Mouse (Mus musculus) neural tube, embryonic 12.5 days (tissue): ENCODE data around the gene Fmnl2. TPM values are rescaled to one million over a fixed set of nuclear protein-coding genes. Genes with fewer than 3 reads are reported as not detected.
A peak's percentile ranks its signal among the peaks of the same experiment; 100 is the strongest.

Source experiments
- ATAC-seq: fragments of 200-750 bp; cut with Nextera tagmentation; 2 replicates; pipeline ENCODE4 v1.8.0; 2017; ENCODE audit warnings: low read depth, mild to moderate bottlenecking, moderate TSS enrichment, moderate library complexity; ENCODE audit not compliant: low FRiP score
- H3K27ac ChIP-seq: fragments of 300-500 bp; sonication (generic); 2 replicates; pipeline ENCODE4 v1.5.1; 2016
- H3K27me3 ChIP-seq: fragments of 300-500 bp; sonication (generic); replicated peaks from 2 replicates; pipeline ENCODE4 v1.6.1; 2016; ENCODE audit warnings: mild to moderate bottlenecking
- H3K36me3 ChIP-seq: fragments of 300-500 bp; sonication (generic); 2 replicates; pipeline ENCODE4 v1.6.1; 2016; ENCODE audit warnings: mild to moderate bottlenecking
- H3K4me1 ChIP-seq: fragments of 300-500 bp; sonication (generic); 2 replicates; pipeline ENCODE4 v1.6.1; 2016
- H3K4me2 ChIP-seq: fragments of 300-500 bp; sonication (generic); replicated peaks from 2 replicates; pipeline ENCODE4 v1.6.1; 2016; ENCODE audit warnings: mild to moderate bottlenecking
- H3K4me3 ChIP-seq: fragments of 300-500 bp; sonication (generic); 2 replicates; pipeline ENCODE4 v1.5.1; 2016
- H3K9ac ChIP-seq: fragments of 300-500 bp; sonication (generic); 2 replicates; pipeline ENCODE4 v1.6.1; 2016; ENCODE audit warnings: mild to moderate bottlenecking
- H3K9me3 ChIP-seq: fragments of 300-500 bp; sonication (generic); 2 replicates; pipeline ENCODE4 v1.6.1; 2016; ENCODE audit warnings: mild to moderate bottlenecking
- WGBS: fragments of 180-500 bp; shearing (Covaris S2); methylation state at CpG from one replicate; pipeline ENCODE4 v1.1.7; 2016; 5-methylcytosine and 5-hydroxymethylcytosine counted together
- polyA plus RNA-seq: library from polyadenylated mRNA; unstranded; fragments of >200 nt; fragmentation: Nextera tagmentation; extraction: Ambion mirVana; gene quantifications from 2 replicates; pipeline ENCODE4 v1.2.1, GENCODE M21; 2016

Gene Fmnl2
- polyA plus RNA-seq, 1 experiment from 2014 or later = 10.7 TPM

DNA sequence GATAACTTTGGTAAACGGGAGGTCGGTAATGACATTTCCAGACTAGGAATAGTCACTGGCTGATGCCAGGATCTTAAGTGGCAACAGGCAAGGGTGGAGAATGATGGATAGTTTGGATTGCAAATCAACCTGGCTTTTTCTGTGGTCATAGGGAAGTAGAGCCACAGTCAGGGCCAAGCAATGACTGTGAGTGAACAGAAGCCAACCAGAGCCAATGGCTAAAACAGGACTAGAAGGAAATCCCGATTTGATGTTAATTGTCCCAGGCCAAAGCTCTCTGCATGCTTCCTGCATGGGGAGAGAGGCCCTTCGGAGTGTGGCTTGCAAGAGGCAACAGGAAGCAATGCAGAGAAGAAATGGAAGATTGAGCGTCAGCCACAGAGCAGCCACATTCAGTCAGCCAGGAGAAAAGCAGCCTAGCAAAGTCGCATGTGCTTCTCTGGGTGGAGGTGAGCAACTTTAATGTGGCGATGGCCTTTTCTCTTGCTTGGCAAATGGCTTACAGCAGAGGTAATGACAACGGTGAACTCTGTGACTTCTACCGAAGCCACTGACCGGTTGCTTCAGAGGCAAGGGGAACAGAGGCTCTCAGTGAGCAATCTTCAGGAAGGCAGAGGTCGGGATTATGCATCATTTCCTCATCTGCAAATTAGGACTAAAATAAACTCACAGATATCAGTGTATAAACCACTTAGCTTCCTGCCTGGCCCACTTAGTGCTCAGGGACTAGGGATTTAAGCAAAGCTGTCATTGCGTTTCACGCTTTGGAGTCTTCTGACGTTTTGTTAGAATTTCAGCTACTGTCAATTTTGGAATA lies 12.5 kb upstream of the Fmnl2 start:
- no peak for ATAC-seq
- no peaks in the 10 kb centered on the region for H3K4me1 ChIP-seq
- no peaks in the 10 kb centered on the region for H3K27me3 ChIP-seq
- no peak overlapping the region for H3K9ac ChIP-seq
- 74% methylated on average over 14 of the region's 14 CpGs for WGBS
- H3K4me2 ChIP-seq = no peak overlapping the region
- H3K27ac ChIP-seq = no peak overlapping the region
- no peaks in the 10 kb centered on the region for H3K36me3 ChIP-seq
- no peaks in the 10 kb centered on the region for H3K9me3 ChIP-seq
- no peak overlapping the region for H3K4me3 ChIP-seq

DNA sequence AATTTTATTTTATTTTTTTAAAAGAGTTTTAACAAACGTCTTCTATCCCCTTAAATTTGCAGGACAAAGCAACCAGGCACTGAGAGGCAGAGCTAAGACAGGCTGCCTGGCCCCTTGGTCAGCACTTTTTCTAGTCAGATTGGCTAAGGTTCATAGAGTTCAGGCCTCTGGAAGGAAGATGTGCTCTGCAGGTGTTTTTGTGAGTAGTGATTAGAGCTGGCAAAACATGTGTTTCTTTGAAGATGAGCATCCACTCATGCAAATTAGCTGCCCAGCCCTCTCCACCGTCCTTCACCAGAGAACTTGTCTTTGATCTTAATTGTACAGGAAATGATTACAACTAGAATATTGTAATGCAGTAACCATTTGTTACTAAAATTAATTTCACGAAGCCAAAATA lies 11.2 kb upstream of the Fmnl2 start:
- Histone ChIP-seq H3K9ac (no peak overlapping the region), H3K4me2 (no peak overlapping the region), H3K36me3 (no peaks in the 10 kb centered on the region), H3K4me1 (no peaks in the 10 kb centered on the region), H3K9me3 (no peaks in the 10 kb centered on the region), H3K27ac (no peak overlapping the region), H3K4me3 (no peak overlapping the region), H3K27me3 (no peaks in the 10 kb centered on the region)
- WGBS = 53% methylated on average over 3 of the region's 3 CpGs
- no peak for ATAC-seq

DNA sequence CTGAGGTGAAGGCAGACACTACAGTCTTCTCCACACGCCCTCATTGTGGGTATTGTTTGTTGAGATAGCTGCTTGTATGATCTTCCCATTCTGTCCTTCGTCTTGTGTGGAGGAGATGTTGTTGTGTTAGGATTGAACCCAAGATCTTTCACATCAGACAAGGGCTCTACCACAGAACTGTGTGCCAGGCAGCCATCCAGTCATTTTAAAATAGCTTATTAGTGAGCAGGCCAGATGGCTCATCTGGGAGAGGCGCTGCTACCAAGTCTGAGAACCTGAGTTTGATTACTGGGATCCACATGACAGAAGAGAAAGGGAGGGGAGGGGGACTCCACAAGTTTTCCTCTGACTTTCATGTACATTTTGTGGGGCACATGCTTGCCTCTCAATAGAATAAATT lies 8.6 kb upstream of the Fmnl2 start:
- Histone ChIP-seq H3K36me3 (no peaks in the 10 kb centered on the region), H3K4me3 (no peak overlapping the region), H3K4me1 (no peaks in the 10 kb centered on the region), H3K27ac (no peak overlapping the region), H3K4me2 (no peak overlapping the region), H3K9ac (no peak overlapping the region), H3K27me3 (no peaks in the 10 kb centered on the region), H3K9me3 (no peaks in the 10 kb centered on the region)
- WGBS = 85% methylated on average over 3 of the region's 3 CpGs
- ATAC-seq = no peak

DNA sequence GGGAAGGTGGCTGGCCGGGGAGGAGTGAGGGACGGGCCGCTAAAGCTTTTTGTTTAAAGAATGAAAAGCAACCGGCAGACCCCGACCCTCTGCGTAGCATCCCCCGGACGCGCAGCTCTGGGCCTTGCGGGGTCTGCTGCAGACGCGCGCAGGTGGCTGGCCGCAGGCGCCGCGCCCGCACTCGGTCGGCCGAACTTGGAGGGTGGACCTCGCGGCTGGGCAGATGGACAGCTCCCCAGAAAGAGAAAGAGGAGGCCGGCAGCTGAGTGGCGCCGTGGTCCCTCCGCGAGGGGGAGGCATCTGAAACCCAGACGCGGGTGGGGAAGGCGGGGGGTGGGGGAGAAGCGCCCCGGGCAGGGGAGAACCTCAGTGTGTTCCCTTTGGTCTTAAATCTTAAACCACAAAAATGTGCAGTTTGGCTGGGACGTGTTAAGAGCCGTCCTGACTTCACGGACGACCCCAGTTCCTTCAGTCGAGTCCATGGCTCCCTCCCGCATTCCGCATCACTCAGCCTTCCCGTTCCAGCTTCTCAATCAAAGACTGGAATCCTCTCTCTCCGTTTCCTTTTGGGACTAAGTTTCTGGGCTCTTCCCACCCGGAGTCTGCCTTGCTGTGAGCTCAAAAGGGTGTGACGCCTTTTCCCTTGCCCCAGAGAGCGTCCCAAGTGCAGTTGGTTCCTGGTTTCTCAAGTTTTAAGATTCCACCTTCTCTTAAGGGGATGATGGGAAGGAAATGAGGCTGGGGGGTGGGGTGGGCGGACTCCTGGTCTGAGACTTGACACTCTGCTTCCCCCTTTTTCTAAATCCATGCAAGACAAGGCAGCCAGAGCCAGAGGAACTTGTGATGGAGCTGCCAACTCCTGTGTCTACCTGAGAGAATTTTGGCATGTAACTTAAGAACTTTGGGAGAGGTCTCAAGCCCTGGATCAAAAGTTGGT lies 1.1 kb downstream of the Fmnl2 start:
- peak overlapping the region; percentile 95 for H3K4me3 ChIP-seq
- H3K4me2 ChIP-seq = peak overlapping the region; percentile 84
- H3K9me3 ChIP-seq = no peaks in the 10 kb centered on the region
- H3K9ac ChIP-seq = peak overlapping the region; percentile 95
- no peaks in the 10 kb centered on the region for H3K36me3 ChIP-seq
- H3K4me1 ChIP-seq = peaks cover 29% of the 10 kb centered on the region
- no peaks in the 10 kb centered on the region for H3K27me3 ChIP-seq
- WGBS = under 1% methylated on average over 46 of the region's 46 CpGs
- peak overlapping the region; percentile 87 for H3K27ac ChIP-seq
- peak; percentile 65 for ATAC-seq

DNA sequence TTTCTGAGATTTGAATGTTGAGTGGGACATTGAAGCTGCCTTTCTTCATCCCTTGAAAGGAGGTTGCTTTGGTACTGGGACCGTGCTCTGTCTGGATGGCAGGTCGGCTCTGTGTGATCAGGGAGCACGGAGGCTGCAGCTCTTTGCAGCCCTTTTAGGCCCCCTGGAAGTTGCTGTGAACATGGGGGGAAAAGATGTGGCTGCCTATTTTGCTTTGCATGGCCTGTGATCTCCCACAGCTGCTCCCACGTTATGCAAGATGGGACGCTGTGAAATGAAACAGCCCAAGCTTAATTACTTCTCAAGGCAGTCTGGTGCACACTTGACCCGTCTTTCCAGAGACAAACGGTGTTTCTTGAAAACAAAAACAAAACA lies 1.8 kb downstream of the Fmnl2 start:
- H3K27me3 ChIP-seq = no peaks in the 10 kb centered on the region
- H3K9me3 ChIP-seq = no peaks in the 10 kb centered on the region
- H3K9ac ChIP-seq = peak overlapping the region; percentile 95
- no peak overlapping the region for H3K27ac ChIP-seq
- H3K4me3 ChIP-seq = peak overlapping the region; percentile 95
- peak overlapping the region; percentile 84 for H3K4me2 ChIP-seq
- H3K36me3 ChIP-seq = no peaks in the 10 kb centered on the region
- WGBS = 5% methylated on average over 7 of the region's 7 CpGs
- ATAC-seq = no peak
- peaks cover 29% of the 10 kb centered on the region for H3K4me1 ChIP-seq

DNA sequence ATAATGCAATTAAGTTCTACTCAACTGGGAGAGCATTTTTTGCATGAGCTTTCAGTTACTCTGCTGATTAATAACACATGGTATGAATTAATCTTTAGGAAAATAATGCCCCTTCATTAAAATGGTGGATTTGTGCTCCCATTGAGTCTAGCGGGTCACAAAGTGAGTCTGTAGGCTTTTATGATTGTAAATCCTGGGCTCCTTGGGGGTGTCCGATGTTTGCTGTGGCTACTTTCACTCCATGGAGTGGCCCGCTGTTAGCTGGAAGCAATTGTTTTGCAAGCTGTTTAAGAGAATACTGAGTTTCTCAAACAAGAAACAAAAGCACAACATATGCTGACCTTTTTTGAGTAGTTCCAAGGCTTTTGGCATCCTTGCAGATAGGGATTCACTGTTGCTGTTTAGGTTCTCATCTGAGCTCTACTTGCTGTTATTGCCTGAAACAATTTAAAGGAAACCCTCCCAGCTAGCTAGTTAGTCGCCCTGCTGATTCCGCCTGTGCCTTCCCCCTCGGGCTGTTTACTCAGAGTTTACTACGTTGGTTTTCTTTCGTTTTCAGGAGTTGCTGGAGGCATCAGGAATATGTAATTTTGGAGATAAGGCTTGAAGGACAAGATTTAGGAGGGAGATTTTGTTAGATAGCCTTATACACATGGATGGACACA lies 2.6 kb downstream of the Fmnl2 start:
- H3K27ac ChIP-seq = no peak overlapping the region
- peak overlapping the region; percentile 84 for H3K4me2 ChIP-seq
- no peak for ATAC-seq

DNA sequence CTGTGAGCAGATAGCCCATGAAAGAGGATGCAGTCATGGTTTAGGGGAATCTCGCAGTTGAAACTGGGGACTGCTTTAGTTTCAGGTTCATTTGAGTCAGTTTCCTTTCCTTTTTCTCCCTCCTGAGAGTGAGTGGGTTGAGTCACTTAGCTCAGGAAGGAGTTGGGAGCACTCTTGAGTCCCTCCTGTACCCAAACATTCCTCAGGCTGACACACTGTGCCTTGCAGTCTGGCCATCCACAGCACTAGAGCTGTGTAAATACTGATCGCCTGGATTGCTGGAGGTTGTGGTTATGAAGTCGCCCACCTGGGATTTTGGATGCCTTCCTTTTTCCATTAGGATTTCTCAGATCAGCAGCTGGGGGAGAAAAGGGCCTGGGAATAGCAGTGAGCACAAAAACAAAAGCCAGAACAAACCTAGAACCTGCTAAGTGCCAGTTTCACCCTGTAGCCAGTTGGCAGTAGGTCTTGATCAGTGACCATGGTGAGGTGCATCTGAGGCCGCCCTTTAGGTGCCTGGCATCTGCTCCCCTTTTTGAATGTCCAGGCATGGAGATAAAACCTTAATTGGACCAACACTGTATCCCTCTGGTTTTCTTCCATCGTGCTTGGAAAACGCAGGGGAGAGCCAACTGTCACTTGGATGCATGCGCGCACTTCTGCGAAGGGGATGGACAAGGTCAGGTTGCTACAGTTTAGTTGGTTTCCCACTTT lies 4.5 kb downstream of the Fmnl2 start:
- WGBS = 91% methylated on average over 9 of the region's 9 CpGs
- no peak for ATAC-seq

More for the DNA sequence above, 2.6 kb downstream of the Fmnl2 start:
- WGBS = 11% methylated on average over 8 of the region's 8 CpGs
- peak overlapping the region; percentile 95 for H3K4me3 ChIP-seq
- H3K27me3 ChIP-seq = no peaks in the 10 kb centered on the region
- peak overlapping the region; percentile 95 for H3K9ac ChIP-seq
- peaks cover 29% of the 10 kb centered on the region for H3K4me1 ChIP-seq
- H3K9me3 ChIP-seq = no peaks in the 10 kb centered on the region
- H3K36me3 ChIP-seq = no peaks in the 10 kb centered on the region

DNA sequence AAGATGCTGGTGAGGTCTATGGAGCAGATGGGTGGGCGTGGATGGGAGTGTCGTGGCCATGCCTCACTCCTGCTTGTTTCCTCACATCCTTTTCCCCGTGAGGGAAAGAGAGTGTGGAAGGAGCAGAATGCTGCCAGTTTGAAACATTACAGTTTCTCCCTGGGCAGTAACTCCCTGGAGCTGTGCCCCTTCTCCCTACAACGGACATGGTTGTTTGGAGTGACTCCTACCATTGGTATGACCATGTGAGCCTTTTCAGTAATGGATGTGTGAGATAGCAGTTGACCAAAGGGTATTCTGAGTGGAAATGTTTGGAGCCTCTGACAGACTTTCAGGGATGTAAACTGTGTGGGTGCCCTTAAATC lies 5.1 kb downstream of the Fmnl2 start:
- no peak overlapping the region for H3K27ac ChIP-seq
- 78% methylated on average over 4 of the region's 4 CpGs for WGBS
- no peak overlapping the region for H3K4me3 ChIP-seq
- H3K9me3 ChIP-seq = no peaks in the 10 kb centered on the region
- H3K36me3 ChIP-seq = peaks cover 9% of the 10 kb centered on the region; the same call in 1 of the 2 replicates
- no peak overlapping the region for H3K4me2 ChIP-seq
- H3K4me1 ChIP-seq = peaks cover 33% of the 10 kb centered on the region
- no peak overlapping the region for H3K9ac ChIP-seq
- ATAC-seq = no peak
- H3K27me3 ChIP-seq = no peaks in the 10 kb centered on the region

More for the DNA sequence above, 4.5 kb downstream of the Fmnl2 start:
- Histone ChIP-seq H3K4me3 (no peak overlapping the region), H3K9ac (no peak overlapping the region), H3K9me3 (no peaks in the 10 kb centered on the region), H3K36me3 (peaks cover 3% of the 10 kb centered on the region; the same call in 1 of the 2 replicates), H3K4me1 (peaks cover 33% of the 10 kb centered on the region), H3K4me2 (no peak overlapping the region), H3K27ac (no peak overlapping the region), H3K27me3 (no peaks in the 10 kb centered on the region)

DNA sequence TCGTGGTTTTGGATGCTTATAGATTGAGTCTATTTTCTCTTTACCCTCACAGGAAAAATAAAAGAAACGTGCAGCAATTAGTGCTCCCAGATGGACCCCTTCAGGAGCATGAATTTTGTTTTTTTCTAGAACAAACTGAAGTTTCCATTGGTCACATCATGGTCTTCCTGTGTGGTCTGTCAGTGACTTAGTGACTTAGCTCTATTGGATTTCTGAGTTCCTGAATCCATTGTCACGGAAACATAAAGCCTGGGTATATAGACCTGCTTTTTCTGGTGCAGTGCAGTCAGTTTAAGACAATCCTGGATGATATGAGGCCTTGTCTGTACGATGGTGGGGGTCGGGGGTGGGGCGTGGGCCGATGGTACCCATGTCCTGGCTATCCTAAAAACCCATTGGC lies 7.0 kb downstream of the Fmnl2 start:
- Histone ChIP-seq H3K4me2 (no peak overlapping the region), H3K27me3 (no peaks in the 10 kb centered on the region), H3K4me1 (peaks cover 31% of the 10 kb centered on the region), H3K9me3 (no peaks in the 10 kb centered on the region), H3K4me3 (no peak overlapping the region), H3K36me3 (peaks cover 16% of the 10 kb centered on the region; the same call in 1 of the 2 replicates), H3K9ac (no peak overlapping the region), H3K27ac (no peak overlapping the region)
- no peak for ATAC-seq
- WGBS = 96% methylated on average over 7 of the region's 7 CpGs

DNA sequence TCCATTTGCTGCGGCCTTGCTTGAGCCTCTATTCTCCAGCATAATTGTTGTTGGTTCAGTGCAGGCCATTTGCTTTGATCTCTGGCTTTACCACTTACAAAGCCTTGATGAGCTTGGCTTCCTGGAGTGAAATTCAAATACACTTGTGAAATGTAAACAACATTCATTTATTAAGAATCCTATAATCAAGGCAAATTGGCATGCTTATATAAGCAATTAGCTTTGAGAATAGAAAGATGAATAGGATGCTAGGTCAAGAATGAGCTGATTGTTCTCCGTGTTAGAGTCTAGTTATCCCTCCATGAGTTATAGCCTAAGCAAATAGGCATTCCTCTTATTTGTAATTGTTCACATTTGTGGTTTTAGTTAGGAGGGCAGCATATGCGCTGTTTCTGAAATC lies 8.5 kb downstream of the Fmnl2 start:
- no peak for ATAC-seq
- peaks cover 16% of the 10 kb centered on the region; the same call in 1 of the 2 replicates for H3K36me3 ChIP-seq
- H3K27ac ChIP-seq = no peak overlapping the region
- H3K4me3 ChIP-seq = no peak overlapping the region
- H3K27me3 ChIP-seq = no peaks in the 10 kb centered on the region
- 41% methylated on average over 3 of the region's 3 CpGs for WGBS
- H3K9ac ChIP-seq = no peak overlapping the region
- H3K4me1 ChIP-seq = peaks cover 16% of the 10 kb centered on the region; the same call in 1 of the 2 replicates
- no peaks in the 10 kb centered on the region for H3K9me3 ChIP-seq
- no peak overlapping the region for H3K4me2 ChIP-seq

DNA sequence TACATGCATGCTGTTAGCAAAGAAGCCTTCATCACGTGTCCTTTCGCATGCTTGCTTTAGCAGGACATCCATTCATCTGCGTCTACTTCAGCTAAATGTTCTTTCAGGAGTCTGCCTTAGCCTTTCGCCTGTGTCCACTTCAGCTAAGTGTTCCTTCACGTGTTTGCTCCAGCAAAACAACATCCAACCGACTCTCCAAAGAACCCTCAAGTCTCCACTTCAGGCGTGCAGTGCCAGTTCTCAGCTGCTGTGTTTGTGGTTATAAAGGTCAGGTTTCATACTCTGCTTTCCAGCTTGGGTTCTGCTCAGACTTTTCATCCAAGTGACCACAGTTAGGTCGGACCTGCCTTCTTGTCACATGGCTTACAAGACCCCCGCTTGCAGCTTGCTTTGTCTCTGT lies 10.1 kb downstream of the Fmnl2 start:
- no peak for ATAC-seq
- no peak overlapping the region for H3K9ac ChIP-seq
- no peaks in the 10 kb centered on the region for H3K27me3 ChIP-seq
- WGBS = 90% methylated on average over 9 of the region's 9 CpGs
- H3K4me2 ChIP-seq = no peak overlapping the region
- H3K4me1 ChIP-seq = 0 out of 2 replicates have a peak, but pooled peaks cover 9% of the 10 kb centered on the region
- H3K36me3 ChIP-seq = peaks cover 16% of the 10 kb centered on the region; the same call in 1 of the 2 replicates
- H3K27ac ChIP-seq = no peak overlapping the region
- no peaks in the 10 kb centered on the region for H3K9me3 ChIP-seq
- no peak overlapping the region for H3K4me3 ChIP-seq
